Mouse (Mus musculus): ENCODE measurements around the gene Spats1. TPM values are rescaled to one million over a fixed set of nuclear protein-coding genes. Genes with fewer than 3 reads are reported as not detected.
A peak's percentile ranks its signal among the peaks of the same experiment; 100 is the strongest.

The Spats1 gene
- polyA plus RNA-seq, 1 experiment = 4.3 TPM

DNA sequence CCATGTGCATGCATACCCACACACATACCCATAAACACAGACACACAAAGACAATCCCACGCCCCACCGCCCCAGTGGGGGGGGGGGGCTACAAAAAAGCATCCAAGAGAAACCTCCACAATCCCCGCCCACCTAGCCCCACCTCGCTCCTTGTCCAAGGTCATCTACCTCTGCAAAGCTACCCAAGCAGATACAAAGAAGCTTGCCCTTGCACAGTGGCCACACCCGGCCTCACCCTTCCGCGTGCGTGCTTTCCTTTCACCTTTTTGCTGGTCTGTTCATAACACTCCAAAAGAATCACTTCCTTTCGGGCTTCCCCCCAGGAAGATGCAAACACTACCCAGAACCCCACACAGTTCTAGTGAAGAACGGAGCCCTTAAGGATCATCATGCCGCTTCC lies 20.2 kb upstream of the Spats1 start:
- H3K27ac ChIP-seq (ENCODE audit: insufficient read depth, low read length) = no peak overlapping the region
- H3K4me1 ChIP-seq (ENCODE audit: control insufficient read depth, insufficient read depth, low read length) = 0 out of 2 replicates have a peak, but pooled peaks cover 2% of the 10 kb centered on the region
- H3K4me3 ChIP-seq (ENCODE audit: insufficient read depth, low read length) = no peak overlapping the region
- TF ChIP-seq CTCF (IDR thresholded peaks at IDR 0.05; ENCODE audit: extremely low read depth, insufficient read depth, low read length) = no peak
- no peak for TF ChIP-seq POLR2A (IDR thresholded peaks at IDR 0.05; ENCODE audit: extremely low read depth, insufficient read depth, low read length)

DNA sequence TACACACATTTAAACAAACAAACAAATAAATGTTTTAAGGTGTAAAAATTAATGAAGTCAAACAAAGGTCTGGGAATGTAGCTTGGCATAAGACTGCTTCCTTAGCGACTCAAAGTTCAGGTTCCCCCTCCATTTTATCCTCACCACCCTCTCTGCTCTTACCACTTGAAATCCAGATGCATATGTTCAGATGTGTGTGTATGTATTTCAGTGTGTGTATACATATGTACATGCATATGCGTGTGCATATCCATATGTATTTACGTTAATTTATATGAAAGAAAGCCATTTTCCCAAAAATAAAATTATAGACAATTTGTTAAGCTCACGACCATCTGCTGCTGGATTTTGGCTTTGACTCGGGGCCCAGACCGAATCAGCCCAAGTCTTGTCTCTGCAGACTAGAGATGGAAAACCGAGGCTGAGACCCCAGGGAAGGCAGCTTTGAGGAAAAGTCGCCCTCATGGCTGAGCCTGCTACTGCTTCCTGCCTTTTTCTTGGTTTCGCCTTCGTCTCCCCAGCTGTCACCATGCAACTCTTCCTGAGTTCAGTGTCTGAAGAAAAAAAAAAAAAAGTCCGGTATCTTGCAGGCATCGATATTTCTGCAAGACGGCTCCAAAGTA lies 15.4 kb upstream of the Spats1 start:
- H3K27ac ChIP-seq (ENCODE audit: insufficient read depth, low read length) = no peak overlapping the region
- no peak for TF ChIP-seq CTCF (IDR thresholded peaks at IDR 0.05; ENCODE audit: extremely low read depth, insufficient read depth, low read length)
- no peak for TF ChIP-seq POLR2A (IDR thresholded peaks at IDR 0.05; ENCODE audit: extremely low read depth, insufficient read depth, low read length)
- H3K4me1 ChIP-seq (ENCODE audit: control insufficient read depth, insufficient read depth, low read length) = no peaks in the 10 kb centered on the region
- no peak overlapping the region for H3K4me3 ChIP-seq (ENCODE audit: insufficient read depth, low read length)

DNA sequence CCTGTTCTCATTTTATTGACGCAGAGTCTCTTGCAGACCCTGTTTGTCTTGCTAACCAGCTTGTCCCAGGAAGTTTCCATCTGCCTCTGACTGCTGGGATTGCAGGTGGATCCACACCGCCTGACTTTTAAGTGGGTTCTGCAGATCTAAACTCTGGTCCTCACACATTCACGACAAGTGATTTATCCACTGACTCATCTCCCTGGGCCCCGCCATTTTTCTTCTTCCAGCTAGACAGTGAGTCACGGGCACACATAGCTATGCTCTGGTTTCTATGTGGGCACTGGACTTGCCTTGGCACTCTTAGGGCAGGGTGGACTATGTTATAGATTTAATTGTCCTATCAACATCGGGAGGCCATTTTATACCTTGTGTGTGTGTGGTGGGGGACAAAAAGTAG lies 14.5 kb upstream of the Spats1 start:
- no peak for TF ChIP-seq POLR2A (IDR thresholded peaks at IDR 0.05; ENCODE audit: extremely low read depth, insufficient read depth, low read length)
- TF ChIP-seq CTCF (IDR thresholded peaks at IDR 0.05; ENCODE audit: extremely low read depth, insufficient read depth, low read length) = no peak
- H3K27ac ChIP-seq (ENCODE audit: insufficient read depth, low read length) = no peak overlapping the region
- no peaks in the 10 kb centered on the region for H3K4me1 ChIP-seq (ENCODE audit: control insufficient read depth, insufficient read depth, low read length)
- no peak overlapping the region for H3K4me3 ChIP-seq (ENCODE audit: insufficient read depth, low read length)

- TF ChIP-seq CTCF (IDR thresholded peaks at IDR 0.05; ENCODE audit: extremely low read depth, insufficient read depth, low read length) = no peak
- TF ChIP-seq POLR2A (IDR thresholded peaks at IDR 0.05; ENCODE audit: extremely low read depth, insufficient read depth, low read length) = no peak
Measured at GRCm38 (mm10) chr17:45488321-45489254, 13.4 kb upstream of the Spats1 start.

GRCm38 (mm10) chr17:45487216-45487615 lies 12.0 kb upstream of the Spats1 start:
- Histone ChIP-seq H3K4me1 (ENCODE audit: control insufficient read depth, insufficient read depth, low read length) (no peaks in the 10 kb centered on the region), H3K27ac (ENCODE audit: insufficient read depth, low read length) (no peak overlapping the region), H3K4me3 (ENCODE audit: insufficient read depth, low read length) (no peak overlapping the region)
- TF ChIP-seq POLR2A (IDR thresholded peaks at IDR 0.05; ENCODE audit: extremely low read depth, insufficient read depth, low read length) (no peak), CTCF (IDR thresholded peaks at IDR 0.05; ENCODE audit: extremely low read depth, insufficient read depth, low read length) (no peak)

More at GRCm38 (mm10) chr17:45488321-45489254, 13.4 kb upstream of the Spats1 start:
- Histone ChIP-seq H3K4me1 (ENCODE audit: control insufficient read depth, insufficient read depth, low read length) (no peaks in the 10 kb centered on the region), H3K27ac (ENCODE audit: insufficient read depth, low read length) (no peak overlapping the region), H3K4me3 (ENCODE audit: insufficient read depth, low read length) (no peak overlapping the region)

- Histone ChIP-seq H3K4me3 (ENCODE audit: insufficient read depth, low read length) (no peak overlapping the region), H3K4me1 (ENCODE audit: control insufficient read depth, insufficient read depth, low read length) (no peaks in the 10 kb centered on the region), H3K27ac (ENCODE audit: insufficient read depth, low read length) (no peak overlapping the region)
- no peak for TF ChIP-seq CTCF (IDR thresholded peaks at IDR 0.05; ENCODE audit: extremely low read depth, insufficient read depth, low read length)
- TF ChIP-seq POLR2A (IDR thresholded peaks at IDR 0.05; ENCODE audit: extremely low read depth, insufficient read depth, low read length) = no peak
Measured at GRCm38 (mm10) chr17:45485581-45485980, 10.4 kb upstream of the Spats1 start.

GRCm38 (mm10) chr17:45480429-45480828 lies 5.2 kb upstream of the Spats1 start:
- no peak for TF ChIP-seq POLR2A (IDR thresholded peaks at IDR 0.05; ENCODE audit: extremely low read depth, insufficient read depth, low read length)
- TF ChIP-seq CTCF (IDR thresholded peaks at IDR 0.05; ENCODE audit: extremely low read depth, insufficient read depth, low read length) = peak; percentile 32; the same call in 1 of the 2 replicates
- Histone ChIP-seq H3K4me1 (ENCODE audit: control insufficient read depth, insufficient read depth, low read length) (no peaks in the 10 kb centered on the region), H3K4me3 (ENCODE audit: insufficient read depth, low read length) (no peak overlapping the region), H3K27ac (ENCODE audit: insufficient read depth, low read length) (no peak overlapping the region)

DNA sequence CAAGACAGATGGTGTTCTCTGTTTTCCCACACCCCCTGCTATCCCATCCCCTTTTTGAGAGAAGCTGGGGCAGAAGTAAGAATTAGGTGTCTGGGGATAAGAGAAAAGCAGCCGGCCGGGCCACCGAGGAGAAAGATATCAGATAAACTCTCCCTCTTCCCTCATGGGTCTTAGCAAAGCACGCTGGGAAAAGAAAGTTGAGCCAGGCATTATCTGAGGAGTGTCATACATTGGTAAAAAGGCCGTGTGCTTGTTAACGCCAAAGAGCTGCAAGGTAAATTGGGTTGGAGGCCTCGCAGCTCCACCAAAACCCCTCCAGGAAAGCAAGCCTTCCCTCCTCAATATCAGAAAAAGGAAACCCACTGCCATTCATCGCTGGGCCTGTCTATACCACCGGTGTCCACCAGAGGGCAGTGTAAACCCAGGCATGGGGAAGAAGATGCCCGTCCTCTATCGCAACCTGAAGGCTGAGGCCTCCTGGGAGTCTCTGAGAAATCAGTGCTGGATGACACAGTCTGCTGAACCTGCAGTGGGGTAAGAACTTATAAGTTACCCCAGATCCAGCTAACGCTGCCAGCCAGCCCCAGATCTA lies 3.1 kb upstream of the Spats1 start:
- no peak overlapping the region for H3K27ac ChIP-seq (ENCODE audit: insufficient read depth, low read length)
- H3K4me3 ChIP-seq (ENCODE audit: insufficient read depth, low read length) = no peak overlapping the region
- TF ChIP-seq CTCF (IDR thresholded peaks at IDR 0.05; ENCODE audit: extremely low read depth, insufficient read depth, low read length) = peak; percentile 98
- TF ChIP-seq POLR2A (IDR thresholded peaks at IDR 0.05; ENCODE audit: extremely low read depth, insufficient read depth, low read length) = no peak
- peaks cover 1% of the 10 kb centered on the region; the same call in 1 of the 2 replicates for H3K4me1 ChIP-seq (ENCODE audit: control insufficient read depth, insufficient read depth, low read length)

GRCm38 (mm10) chr17:45474146-45474545 lies 1.1 kb downstream of the Spats1 start:
- Histone ChIP-seq H3K27ac (ENCODE audit: insufficient read depth, low read length) (peak overlapping the region; percentile 21), H3K4me3 (ENCODE audit: insufficient read depth, low read length) (peak overlapping the region; percentile 23), H3K4me1 (ENCODE audit: control insufficient read depth, insufficient read depth, low read length) (peaks cover 4% of the 10 kb centered on the region; the same call in 1 of the 2 replicates)
- TF ChIP-seq CTCF (IDR thresholded peaks at IDR 0.05; ENCODE audit: extremely low read depth, insufficient read depth, low read length) = no peak
- TF ChIP-seq POLR2A (IDR thresholded peaks at IDR 0.05; ENCODE audit: extremely low read depth, insufficient read depth, low read length) = no peak

Data from cortical plate, adult 2 months (tissue).